Mouse (Mus musculus) lung, postnatal 0 days (tissue): ENCODE measurements around the gene Abcg2. TPM values are rescaled to one million over a fixed set of nuclear protein-coding genes. Genes with fewer than 3 reads are reported as not detected.
"Not testable (repeated sequence)": the region's sequence is repeated elsewhere in the genome, so short reads cannot be mapped to it uniquely, and the experiment has no call there.

ENCODE experiments used
- ATAC-seq: fragments of 200-750 bp; cut with Nextera tagmentation; 2 replicates; pipeline ENCODE4 v1.8.0; 2017; ENCODE audit warnings: moderate library complexity
- DNase-seq: peaks from one replicate; pipeline ENCODE4 v3.0.0-alpha.2; 2016; ENCODE audit warnings: low spot score
- H3K27ac ChIP-seq: fragments of 300-500 bp; sonication (generic); 2 replicates; pipeline ENCODE4 v1.5.1; 2014; ENCODE audit warnings: antibody characterized with exemption, mild to moderate bottlenecking, low read length, mixed read lengths
- H3K27me3 ChIP-seq: fragments of 300-500 bp; sonication (generic); replicated peaks from 2 replicates; pipeline ENCODE4 v1.6.1; 2014; ENCODE audit warnings: low read length, mixed read lengths; ENCODE audit not compliant: insufficient read depth
- H3K36me3 ChIP-seq: fragments of 300-500 bp; sonication (generic); 2 replicates; pipeline ENCODE4 v1.6.1; 2014; ENCODE audit warnings: low read length, mixed read lengths; ENCODE audit not compliant: insufficient read depth
- H3K4me1 ChIP-seq: fragments of 300-500 bp; sonication (generic); 2 replicates; pipeline ENCODE4 v1.6.1; 2014; ENCODE audit warnings: antibody characterized with exemption, low read depth, low read length, mixed read lengths; ENCODE audit not compliant: insufficient read depth
- H3K4me2 ChIP-seq: fragments of 300-500 bp; sonication (generic); replicated peaks from 2 replicates; pipeline ENCODE4 v1.6.1; 2014; ENCODE audit warnings: low read depth, mild to moderate bottlenecking, low read length, moderate library complexity, mixed read lengths
- H3K4me3 ChIP-seq: fragments of 300-500 bp; sonication (generic); 2 replicates; pipeline ENCODE4 v1.5.1; 2014; ENCODE audit warnings: low read depth, low read length
- H3K9ac ChIP-seq: fragments of 300-500 bp; sonication (generic); replicated peaks from 2 replicates; pipeline ENCODE4 v1.6.1; 2014; ENCODE audit warnings: low read depth, mild to moderate bottlenecking
- H3K9me3 ChIP-seq: fragments of 300-500 bp; sonication (generic); 2 replicates; pipeline ENCODE4 v1.6.1; 2016; ENCODE audit warnings: low read length, mixed read lengths
- CTCF ChIP-seq: IDR thresholded peaks from 2 replicates; pipeline ENCODE4 v1.5.1; 2016; ENCODE audit warnings: antibody characterized with exemption, mild to moderate bottlenecking
- EP300 ChIP-seq: IDR thresholded peaks from 2 replicates; pipeline ENCODE4 v1.6.1; 2016; ENCODE audit warnings: antibody characterized with exemption, mild to moderate bottlenecking, control low read depth
- WGBS: fragments of 180-500 bp; shearing (Covaris S2); extraction: QIAGEN DNeasy Blood & Tissue Kit; methylation state at CpG from one replicate; pipeline ENCODE4 v1.1.7; 2014; 5-methylcytosine and 5-hydroxymethylcytosine counted together
- polyA plus RNA-seq: library from polyadenylated mRNA; unstranded; fragments of >200 nt; fragmentation: Nextera tagmentation; extraction: Ambion mirVana; gene quantifications from 2 replicates; pipeline ENCODE4 v1.2.1, GENCODE M21; 2015

Gene Abcg2
- polyA plus RNA-seq: 38.4 and 43.5 TPM in 2 replicates

GRCm38 (mm10) chr6:58584223-58584622 is at the start of gene Abcg2:
Abcg2 (plus strand) TSS chr6:58584523.
- 84% methylated on average over 3 of the region's 3 CpGs for WGBS
- not testable (repeated sequence) for H3K4me3 ChIP-seq, H3K36me3 ChIP-seq, H3K27ac ChIP-seq, H3K4me2 ChIP-seq, H3K9me3 ChIP-seq, DNase-seq, ATAC-seq, H3K4me1 ChIP-seq, H3K9ac ChIP-seq, H3K27me3 ChIP-seq

GRCm38 (mm10) chr6:58540263-58540662 is 44.1 kb upstream of the Abcg2 start:
- not testable (repeated sequence) for H3K4me2 ChIP-seq, DNase-seq, ATAC-seq, H3K36me3 ChIP-seq, H3K9me3 ChIP-seq, H3K4me3 ChIP-seq, H3K27me3 ChIP-seq, H3K27ac ChIP-seq, H3K9ac ChIP-seq, H3K4me1 ChIP-seq
- 66% methylated on average over 4 of the region's 4 CpGs for WGBS

- not testable (repeated sequence) for H3K4me3 ChIP-seq, H3K36me3 ChIP-seq, H3K4me1 ChIP-seq, H3K27ac ChIP-seq, H3K27me3 ChIP-seq, H3K9ac ChIP-seq, ATAC-seq, H3K9me3 ChIP-seq, H3K4me2 ChIP-seq
- 70% methylated on average over 8 of the region's 8 CpGs for WGBS
- TF ChIP-seq CTCF: peak; percentile 56
- peak; percentile 16 for DNase-seq
These were observed 41.5 kb upstream of the Abcg2 start for GRCm38 (mm10) chr6:58542852-58543251.

GRCm38 (mm10) chr6:58544971-58545370 is 39.4 kb upstream of the Abcg2 start:
- H3K9me3 ChIP-seq, H3K27ac ChIP-seq, H3K9ac ChIP-seq, H3K4me2 ChIP-seq, DNase-seq, H3K36me3 ChIP-seq, H3K4me1 ChIP-seq, H3K4me3 ChIP-seq, ATAC-seq, H3K27me3 ChIP-seq: not testable (repeated sequence)
- 20% methylated on average over 2 of the region's 2 CpGs for WGBS

GRCm38 (mm10) chr6:58546050-58546449 is 38.3 kb upstream of the Abcg2 start:
- 36% methylated on average over 5 of the region's 5 CpGs for whole genome bisulfite sequencing
- not testable (repeated sequence) for DNase-seq, H3K36me3 ChIP-seq, H3K27me3 ChIP-seq, H3K4me2 ChIP-seq, H3K9me3 ChIP-seq, H3K9ac ChIP-seq, H3K4me3 ChIP-seq, H3K27ac ChIP-seq, H3K4me1 ChIP-seq, ATAC-seq

GRCm38 (mm10) chr6:58546816-58547215 is 37.5 kb upstream of the Abcg2 start:
- WGBS: 6% methylated on average over 4 of the region's 4 CpGs
- H3K4me2 ChIP-seq: no peak overlapping the region
- H3K27ac ChIP-seq: no peak overlapping the region
- H3K36me3 ChIP-seq: no peaks in the 10 kb centered on the region
- H3K9ac ChIP-seq: no peak overlapping the region
- no peaks in the 10 kb centered on the region for H3K4me1 ChIP-seq
- no peaks in the 10 kb centered on the region for H3K27me3 ChIP-seq
- ATAC-seq (no peak), DNase-seq (peak; percentile 62)
- H3K9me3 ChIP-seq: no peaks in the 10 kb centered on the region
- TF ChIP-seq EP300: no peak
- TF ChIP-seq CTCF: peak; percentile 83
- H3K4me3 ChIP-seq: no peak overlapping the region

GRCm38 (mm10) chr6:58553812-58554211 is 30.5 kb upstream of the Abcg2 start:
- H3K4me3 ChIP-seq, ATAC-seq, H3K4me2 ChIP-seq: not testable (repeated sequence)

GRCm38 (mm10) chr6:58593987-58594844 is 9.9 kb downstream of the Abcg2 start:
- H3K27ac ChIP-seq, H3K9me3 ChIP-seq, H3K27me3 ChIP-seq, H3K36me3 ChIP-seq, H3K9ac ChIP-seq, H3K4me2 ChIP-seq, H3K4me3 ChIP-seq, DNase-seq, ATAC-seq, H3K4me1 ChIP-seq: not testable (repeated sequence)
- WGBS: 44% methylated on average over 3 of the region's 3 CpGs

More at GRCm38 (mm10) chr6:58553812-58554211, 30.5 kb upstream of the Abcg2 start:
- H3K9ac ChIP-seq, H3K36me3 ChIP-seq, DNase-seq, H3K27ac ChIP-seq, H3K4me1 ChIP-seq, H3K9me3 ChIP-seq, H3K27me3 ChIP-seq: not testable (repeated sequence)

GRCm38 (mm10) chr6:58595639-58596293 is 11.4 kb downstream of the Abcg2 start:
- not testable (repeated sequence) for H3K9me3 ChIP-seq, H3K36me3 ChIP-seq, H3K9ac ChIP-seq, H3K4me1 ChIP-seq, H3K27me3 ChIP-seq
- peak; percentile 51 for DNase-seq
- Histone ChIP-seq H3K27ac (peak overlapping the region; percentile 21; the same call in 1 of the 2 replicates), H3K4me2 (peak overlapping the region; percentile 27), H3K4me3 (peak overlapping the region; percentile 22)
- ATAC-seq: peak; percentile 77
- 9% methylated on average over 9 of the region's 9 CpGs for WGBS
